Mouse (Mus musculus): ENCODE measurements around the gene Olfr372. TPM values are rescaled to one million over a fixed set of nuclear protein-coding genes. Genes with fewer than 3 reads are reported as not detected.

Olfr372 gene
- 0.13 TPM in 1 of 2 replicates, not detected in the other for polyA plus RNA-seq (2015; fragmentation: Nextera tagmentation; extraction: Ambion mirVana)

GRCm38 (mm10) chr8:72040918-72041317, at the start of gene Olfr372:
TSS of gene Olfr372 (plus strand) at chr8:72041218.

GRCm38 (mm10) chr8:72009473-72009872, 31.5 kb upstream of the Olfr372 start, which contains the start of gene Cyp4f18:
TSS of gene Cyp4f18 (minus strand) at chr8:72009626.

GRCm38 (mm10) chr8:72082877-72083276, 41.9 kb downstream of the Olfr372 start, which contains the start of gene Olfr373:
TSS of gene Olfr373 (plus strand) at chr8:72083177.

GRCm38 (mm10) chr8:72106740-72107139, 65.7 kb downstream of the Olfr372 start, which contains the start of gene Olfr374:
TSS of gene Olfr374 (plus strand) at chr8:72107040.

Other genes starting within 250 kb of the Olfr372 start
- gene Zfp709, start 159.2 kb upstream of the Olfr372 start, polyA plus RNA-seq (2015; fragmentation: Nextera tagmentation; extraction: Ambion mirVana), result 2.2 and 2.8 TPM in 2 replicates
- gene Zfp882, start 132.6 kb upstream of the Olfr372 start, polyA plus RNA-seq (2015; fragmentation: Nextera tagmentation; extraction: Ambion mirVana), result 1.0 and 1.6 TPM in 2 replicates
- 7.8 and 8.9 TPM in 2 replicates for gene Zfp617, start 132.6 kb upstream of the Olfr372 start, polyA plus RNA-seq (2015; fragmentation: Nextera tagmentation; extraction: Ambion mirVana)
- gene Zfp961, start 90.2 kb upstream of the Olfr372 start, polyA plus RNA-seq (2015; fragmentation: Nextera tagmentation; extraction: Ambion mirVana), result 10.0 and 10.7 TPM in 2 replicates
- 37.6 and 46.6 TPM in 2 replicates for gene Cyp4f18, start 31.6 kb upstream of the Olfr372 start, polyA plus RNA-seq (2015; fragmentation: Nextera tagmentation; extraction: Ambion mirVana)
- 0.06 and 0.07 TPM in 2 replicates for gene Olfr373, start 42.0 kb downstream of the Olfr372 start, polyA plus RNA-seq (2015; fragmentation: Nextera tagmentation; extraction: Ambion mirVana)
- 0.04 TPM in 1 of 2 replicates, not detected in the other for gene Olfr374, start 65.8 kb downstream of the Olfr372 start, polyA plus RNA-seq (2015; fragmentation: Nextera tagmentation; extraction: Ambion mirVana)
- 196 and 211 TPM in 2 replicates for gene Tpm4, start 93.8 kb downstream of the Olfr372 start, polyA plus RNA-seq (2015; fragmentation: Nextera tagmentation; extraction: Ambion mirVana)
- gene Rab8a, start 120.0 kb downstream of the Olfr372 start, polyA plus RNA-seq (2015; fragmentation: Nextera tagmentation; extraction: Ambion mirVana), result 58.0 and 61.8 TPM in 2 replicates
- 2.7 and 3.6 TPM in 2 replicates for gene Hsh2d, start 148.4 kb downstream of the Olfr372 start, polyA plus RNA-seq (2015; fragmentation: Nextera tagmentation; extraction: Ambion mirVana)
- gene Cib3, start 171.6 kb downstream of the Olfr372 start, polyA plus RNA-seq (2015; fragmentation: Nextera tagmentation; extraction: Ambion mirVana), result 0.26 and 0.39 TPM in 2 replicates
- gene Gm11034, start 172.4 kb downstream of the Olfr372 start, polyA plus RNA-seq (2015; fragmentation: Nextera tagmentation; extraction: Ambion mirVana), result not detected in 2 replicates
- gene Fam32a, start 178.5 kb downstream of the Olfr372 start, polyA plus RNA-seq (2015; fragmentation: Nextera tagmentation; extraction: Ambion mirVana), result 52.6 and 55.1 TPM in 2 replicates
- 68.3 and 74.6 TPM in 2 replicates for gene Ap1m1, start 198.8 kb downstream of the Olfr372 start, polyA plus RNA-seq (2015; fragmentation: Nextera tagmentation; extraction: Ambion mirVana)